Mouse (Mus musculus) limb, embryonic 12.5 days (tissue): ENCODE results near the gene 1810062G17Rik. TPM values are rescaled to one million over a fixed set of nuclear protein-coding genes. Genes with fewer than 3 reads are reported as not detected.

Source experiments
- microRNA-seq: library from miRNA; unstranded; fragments of <30 nt; microRNA quantifications from one replicate; pipeline ENCODE4, GENCODE M21; 2017
- polyA plus RNA-seq: library from polyadenylated mRNA; unstranded; fragments of >200 nt; fragmentation: Nextera tagmentation; extraction: Ambion mirVana; gene quantifications from 2 replicates; pipeline ENCODE4 v1.2.1, GENCODE M21; 2016

Gene 1810062G17Rik
- polyA plus RNA-seq, 1 experiment from 2014 or later, result 1.2 TPM

Small RNAs within 50 kb of the gene (microRNA-seq; reads per million reads assigned to microRNA genes)
- gene Mir7009, result not detected

Other genes starting within 250 kb of the 1810062G17Rik start
- gene Anxa5, start within 50 bp of the 1810062G17Rik start, polyA plus RNA-seq, result 139 and 162 TPM in 2 replicates
- gene Gm11549, start 45.9 kb downstream of the 1810062G17Rik start, polyA plus RNA-seq, result 0.23 TPM in 1 of 2 replicates, not detected in the other
- 65.9 and 69.9 TPM in 2 replicates for gene Exosc9, start 76.7 kb downstream of the 1810062G17Rik start, polyA plus RNA-seq
- 193 and 203 TPM in 2 replicates for gene Ccna2, start 96.2 kb downstream of the 1810062G17Rik start, polyA plus RNA-seq
- 20.8 and 21.5 TPM in 2 replicates for gene Bbs7, start 137.5 kb downstream of the 1810062G17Rik start, polyA plus RNA-seq
- gene Trpc3, start 214.2 kb downstream of the 1810062G17Rik start, polyA plus RNA-seq, result 3.4 and 6.4 TPM in 2 replicates